Mouse (Mus musculus) cerebellum, adult (tissue): ENCODE data around the gene Ppp1r3d.

Source experiments
- ATAC-seq: cut with Nextera tagmentation; 2 replicates; pipeline ENCODE4 v1.9.2; 2017; ENCODE audit warnings: mild to moderate bottlenecking, moderate library complexity, mixed read lengths; ENCODE audit not compliant: insufficient number of reproducible peaks, low FRiP score, low TSS enrichment

Gene Ppp1r3d

GRCm38 (mm10) chr2:178414261-178415149, at the start of gene Ppp1r3d, which contains the start of gene Fam217b:
TSS of gene Ppp1r3d (minus strand) at chr2:178414472.
TSS of gene Fam217b (plus strand) at chr2:178414524.
- ATAC-seq: peak; percentile 50

GRCm38 (mm10) chr2:178460353-178460752, 46.1 kb upstream of the Ppp1r3d start:
- ATAC-seq: no peak

DNA sequence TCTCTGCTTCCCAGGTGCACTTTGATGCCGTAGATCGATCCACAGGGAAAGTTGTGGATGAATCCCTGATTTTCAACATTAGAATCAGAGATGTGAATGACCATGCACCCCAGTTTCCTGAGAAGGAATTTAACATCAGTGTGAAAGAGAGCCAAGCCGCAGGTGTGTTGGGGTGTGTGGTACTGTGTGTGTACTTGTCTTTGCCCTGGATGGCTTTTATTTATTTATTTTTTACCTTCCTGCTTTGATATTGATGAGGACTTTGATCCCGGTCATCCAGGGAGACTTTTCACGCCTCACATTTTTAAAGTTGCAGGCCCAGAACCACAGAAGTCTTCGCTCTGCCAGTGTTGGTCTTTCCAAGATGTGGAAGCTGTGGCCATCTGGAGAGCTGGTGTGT, 43.1 kb upstream of the Ppp1r3d start:
- no peak for ATAC-seq

DNA sequence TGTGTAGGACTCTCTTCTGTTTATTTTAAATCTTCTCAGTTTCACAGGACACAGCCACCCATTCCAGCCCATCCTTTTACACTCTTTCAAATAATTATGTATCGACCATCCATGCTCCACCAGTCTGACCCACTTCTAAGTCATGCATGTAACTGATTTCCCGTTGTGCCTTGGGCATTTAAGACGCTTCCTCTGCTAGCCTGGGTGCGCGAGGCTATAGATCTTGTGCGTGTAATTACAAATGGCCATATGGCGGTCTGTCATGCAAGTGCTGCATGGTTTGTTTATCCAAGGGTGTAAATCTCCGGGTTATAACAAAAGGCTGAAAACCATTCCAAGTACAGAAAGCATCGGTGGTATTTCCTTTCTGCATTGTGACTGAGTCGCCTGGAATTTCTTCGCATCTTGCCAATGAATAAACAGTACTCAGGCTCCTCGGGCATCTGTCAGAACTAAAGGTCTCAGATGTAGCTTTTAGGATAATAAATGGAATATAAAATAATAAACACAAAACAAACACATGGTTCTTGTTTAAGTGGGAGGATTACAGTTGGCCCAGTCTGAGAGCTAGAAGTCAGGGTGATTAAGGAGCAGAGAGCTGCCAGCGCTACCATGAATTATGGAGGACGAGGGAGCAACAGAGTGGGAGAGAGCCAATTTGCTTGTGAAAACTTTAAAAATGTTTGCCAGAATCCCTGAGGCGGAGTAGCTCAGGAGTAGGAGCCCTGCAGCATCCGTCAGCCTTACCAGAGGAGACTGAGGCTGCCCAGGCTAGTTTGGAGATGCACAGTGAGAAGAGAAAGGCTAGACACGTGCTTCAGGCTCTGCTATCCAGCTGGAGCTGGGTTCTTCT, 40.6 kb upstream of the Ppp1r3d start:
- no peak for ATAC-seq

DNA sequence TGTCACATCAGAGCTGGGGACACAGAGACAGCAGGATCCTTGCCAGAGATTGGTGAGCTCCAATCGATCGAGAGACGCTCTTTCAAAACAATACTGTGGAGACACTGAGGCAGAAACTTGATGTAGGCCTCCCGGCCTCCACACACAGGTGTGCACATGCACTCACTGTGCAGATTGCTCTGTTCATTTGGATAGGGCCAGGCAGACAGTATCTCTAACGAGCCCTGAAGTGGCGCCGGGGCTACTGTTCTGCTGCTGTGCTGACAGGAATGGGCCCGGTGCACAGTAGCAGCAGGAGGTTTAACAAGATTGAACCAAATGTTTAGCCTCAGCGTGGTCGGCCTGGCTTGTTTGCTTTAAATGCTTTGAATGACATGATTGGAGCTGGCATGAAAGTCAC, 36.7 kb upstream of the Ppp1r3d start:
- ATAC-seq: no peak

DNA sequence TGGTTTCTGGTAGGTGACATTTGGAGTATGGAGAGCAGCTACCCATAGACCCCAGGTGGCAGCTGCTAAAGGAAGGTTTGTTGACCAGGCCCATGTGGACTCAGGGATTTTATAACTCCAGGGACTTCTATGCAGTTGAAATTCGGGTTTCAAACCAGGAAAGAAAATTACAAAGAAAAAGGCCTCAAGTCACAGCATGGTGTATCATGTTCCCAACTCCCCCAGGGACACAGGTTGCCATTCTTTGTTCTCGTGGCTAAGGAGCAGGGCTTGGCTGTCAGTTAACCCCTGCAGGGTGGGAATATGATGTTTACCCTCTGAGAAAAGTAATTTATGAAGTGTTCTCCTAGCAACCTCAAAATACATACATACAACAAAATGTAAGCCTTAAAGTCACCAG, 36.0 kb upstream of the Ppp1r3d start:
- ATAC-seq: no peak

DNA sequence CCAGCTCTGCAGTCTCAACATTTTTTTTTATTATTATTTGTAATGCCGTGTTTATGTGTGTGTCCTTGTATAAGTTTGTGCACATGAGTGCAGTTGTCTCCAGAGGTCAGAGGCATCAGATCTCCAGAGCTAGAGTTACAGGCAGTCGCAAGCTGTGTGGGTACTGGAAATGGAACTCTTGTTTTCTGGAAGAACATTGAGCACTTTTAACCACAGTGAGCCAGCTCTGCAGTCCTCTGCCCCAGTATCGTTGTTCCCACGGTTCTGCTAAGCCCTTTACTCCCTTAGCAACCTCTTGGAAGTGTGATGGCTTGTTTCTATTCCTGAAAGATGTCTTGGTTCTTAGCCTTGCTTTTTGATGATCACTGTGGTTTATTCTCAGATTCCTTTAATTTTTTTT, 35.1 kb upstream of the Ppp1r3d start:
- no peak for ATAC-seq

DNA sequence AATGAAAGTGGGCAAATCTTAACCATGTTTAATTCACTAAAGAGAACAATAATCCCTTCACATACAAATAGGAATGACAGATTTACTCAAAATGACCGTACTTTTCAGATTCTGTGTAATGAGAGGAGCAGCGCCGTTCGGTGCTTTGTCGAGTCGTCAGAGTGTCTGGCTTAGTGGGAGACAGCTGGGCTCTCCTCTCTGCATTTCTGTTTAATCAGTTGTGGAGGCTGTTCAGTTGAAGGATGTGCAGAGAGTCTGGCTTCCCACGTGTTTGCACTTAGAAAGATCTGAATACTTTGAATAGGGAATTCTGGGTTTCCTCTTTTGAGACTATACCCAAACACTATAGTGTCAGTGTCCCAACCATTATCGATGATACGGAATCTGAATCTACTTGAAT, 23.0 kb upstream of the Ppp1r3d start:
- ATAC-seq: no peak

GRCm38 (mm10) chr2:178433903-178434302, 19.6 kb upstream of the Ppp1r3d start:
- no peak for ATAC-seq

DNA sequence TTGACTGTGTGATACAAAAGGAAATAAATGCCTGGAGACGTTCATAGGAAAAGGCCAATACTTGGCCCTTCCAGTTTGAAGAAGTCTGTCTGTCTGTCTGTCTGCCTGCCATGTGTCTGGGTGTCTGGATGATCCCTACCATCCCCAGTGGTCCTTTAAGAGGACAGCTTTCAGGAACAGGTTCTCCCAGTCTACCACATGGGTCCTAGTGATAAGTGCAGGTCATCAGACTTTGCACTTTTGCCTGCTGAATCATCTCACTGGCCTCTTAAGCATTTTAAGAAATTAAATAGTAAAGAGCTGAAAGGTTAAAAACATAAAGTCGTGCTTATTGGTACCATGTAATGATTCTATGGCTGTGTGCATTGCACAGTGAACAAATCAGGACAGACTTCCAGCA, 19.2 kb upstream of the Ppp1r3d start:
- no peak for ATAC-seq

GRCm38 (mm10) chr2:178430231-178430630, 16.0 kb upstream of the Ppp1r3d start, which contains the start of gene Cdh26:
TSS of gene Cdh26 (plus strand) at chr2:178430531.
- ATAC-seq: no peak

- ATAC-seq: no peak
Measured at GRCm38 (mm10) chr2:178429426-178429825, 15.2 kb upstream of the Ppp1r3d start.

DNA sequence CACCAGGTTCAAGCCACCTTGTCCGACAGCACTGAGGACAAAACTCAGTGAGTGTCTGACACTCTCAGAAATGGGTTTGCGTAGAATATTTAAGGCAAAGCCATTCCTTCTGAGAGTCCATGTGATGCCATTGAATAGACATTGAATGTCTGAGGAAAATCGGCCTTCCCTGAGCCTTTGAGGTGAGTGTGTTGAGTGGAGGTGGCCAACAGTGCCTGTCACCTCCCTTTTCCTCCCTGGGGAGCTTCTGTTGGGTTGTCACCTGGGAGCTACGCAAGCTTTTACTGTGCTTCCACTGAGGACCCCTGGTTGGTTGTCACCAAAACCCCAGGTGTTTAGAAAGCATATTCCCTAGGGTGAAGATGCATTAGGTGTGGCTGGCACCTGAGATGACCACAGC, 14.4 kb upstream of the Ppp1r3d start:
- no peak for ATAC-seq

- no peak for ATAC-seq
Measured at GRCm38 (mm10) chr2:178428183-178428582, 13.9 kb upstream of the Ppp1r3d start.

- ATAC-seq: no peak
Measured at GRCm38 (mm10) chr2:178427181-178427580, 12.9 kb upstream of the Ppp1r3d start.

DNA sequence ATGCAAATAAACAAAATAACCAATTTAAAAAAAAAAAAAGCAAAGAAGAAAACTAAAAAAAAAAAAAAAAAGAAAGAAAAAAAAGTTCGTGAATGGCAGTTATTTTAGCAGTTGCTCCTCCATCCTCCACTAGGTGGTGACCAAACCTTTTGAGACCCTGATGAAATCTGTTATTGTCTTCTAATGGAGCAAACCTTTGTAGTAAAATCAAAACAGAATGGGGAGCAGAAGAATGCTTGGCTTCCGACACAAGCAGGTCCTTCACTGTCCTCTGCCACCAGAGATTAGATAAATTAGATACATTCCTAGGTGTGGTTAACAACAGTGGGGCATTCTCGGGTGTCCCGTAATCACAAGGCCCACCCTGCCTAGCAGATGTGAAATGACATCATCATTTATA, 12.0 kb upstream of the Ppp1r3d start:
- ATAC-seq: no peak

DNA sequence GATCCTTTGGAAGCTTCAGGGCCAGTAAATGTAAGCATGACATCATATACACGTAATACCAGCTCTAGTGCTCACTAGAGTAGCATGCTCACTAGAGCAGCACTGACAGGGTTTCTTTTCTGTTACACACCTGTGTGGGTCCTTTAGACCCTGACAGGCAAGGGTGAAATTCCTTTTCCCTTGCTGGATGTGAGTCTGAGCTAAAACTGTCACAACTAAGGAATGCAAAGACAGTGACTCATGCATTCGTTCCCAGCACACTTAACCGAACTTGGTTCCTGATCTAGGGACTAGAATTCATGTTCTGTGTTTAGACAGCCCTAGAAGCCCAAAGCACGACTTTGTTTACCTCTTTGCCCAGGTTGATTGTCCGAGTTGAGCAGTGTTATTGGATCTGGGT, 9.0 kb upstream of the Ppp1r3d start:
- ATAC-seq: no peak

GRCm38 (mm10) chr2:178422186-178422585, 7.9 kb upstream of the Ppp1r3d start:
- no peak for ATAC-seq

DNA sequence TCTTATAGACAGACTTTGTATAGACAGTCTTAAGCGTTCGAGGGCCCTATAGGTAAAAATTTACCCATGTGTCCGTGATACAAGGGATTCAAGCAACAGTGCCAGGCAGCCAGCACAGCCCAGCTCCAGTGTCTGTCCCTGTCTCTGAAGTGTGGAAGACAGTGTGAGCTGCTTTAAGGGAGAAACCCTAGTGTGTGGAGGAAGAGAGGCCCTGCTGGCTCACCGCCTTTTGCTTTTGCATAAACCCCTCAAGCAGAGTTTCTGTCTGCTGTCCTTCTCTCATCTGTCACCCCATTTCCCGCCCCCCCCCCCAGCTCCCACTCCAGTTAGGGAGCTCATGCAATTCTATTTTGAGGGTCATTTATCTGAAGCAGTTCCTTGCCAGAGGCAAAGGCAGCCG, 7.3 kb upstream of the Ppp1r3d start:
- ATAC-seq: no peak

DNA sequence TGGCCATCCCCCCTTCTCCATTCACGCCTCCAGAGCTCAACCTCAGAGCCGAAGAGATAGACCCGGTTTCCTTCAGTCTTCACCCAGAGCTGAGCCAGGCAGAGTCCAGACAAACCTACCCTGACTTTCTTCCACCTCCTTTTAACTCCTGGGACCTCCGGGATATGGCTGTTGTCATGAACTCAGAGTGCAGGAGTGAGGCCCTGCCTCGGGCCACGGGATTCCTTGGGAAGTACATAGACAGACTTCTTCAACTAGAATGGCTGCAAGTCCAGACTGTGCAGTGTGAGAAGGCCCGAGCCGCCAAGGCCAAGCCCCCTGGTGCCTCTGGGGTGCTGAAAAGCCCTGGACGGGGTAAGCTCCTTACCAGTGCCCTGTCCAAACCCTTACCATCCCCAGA, 6.3 kb upstream of the Ppp1r3d start:
- no peak for ATAC-seq

DNA sequence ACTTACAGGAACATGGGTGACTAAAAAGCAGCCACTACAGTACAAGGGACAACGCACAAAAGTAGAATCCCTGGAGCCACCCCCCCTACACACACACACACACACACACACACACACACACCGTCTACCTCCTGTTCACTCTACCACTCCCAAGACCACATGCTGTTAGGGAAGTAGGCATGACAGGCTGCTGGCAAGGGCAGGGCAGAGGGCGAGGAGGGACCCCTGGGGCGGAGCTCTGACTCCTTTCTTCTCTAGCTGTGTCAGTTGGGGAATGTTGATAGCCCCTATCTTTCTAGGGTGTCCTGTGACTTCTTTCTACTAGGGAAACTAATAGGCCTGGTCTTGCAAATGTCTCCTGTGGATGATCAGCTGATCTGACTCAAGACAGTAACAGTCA, 2.7 kb upstream of the Ppp1r3d start:
- ATAC-seq: no peak
